Mouse (Mus musculus): Measurements from ENCODE around the gene St8sia1.

St8sia1 gene

DNA sequence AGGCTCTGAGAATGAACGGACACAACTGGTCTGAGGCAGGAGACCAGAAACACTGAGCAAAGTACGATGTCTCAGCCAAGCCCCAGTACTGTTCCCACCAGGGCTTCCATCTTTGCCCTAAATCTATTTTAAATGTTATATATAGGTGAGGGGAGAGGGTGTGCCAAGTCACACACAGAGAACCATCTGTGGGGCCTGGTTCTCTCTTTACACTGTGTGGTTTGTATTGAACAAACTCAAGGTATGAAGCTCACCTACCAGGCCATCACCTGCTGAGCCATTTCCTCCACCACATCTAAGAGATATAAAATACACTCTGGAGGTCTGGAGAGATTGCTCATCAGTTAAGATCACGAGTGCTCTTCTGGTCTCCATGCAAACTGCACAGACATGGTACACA is 38.9 kb downstream of the St8sia1 start:
- in situ Hi-C loops (cut with MboI; ENCODE audit: low pct_unique_long_range_greater_than_20kb in 1 of 2, low sequenced_read_pairs in 2 of 2, unreplicated experiment in 1 of 2), result no loop called here

DNA sequence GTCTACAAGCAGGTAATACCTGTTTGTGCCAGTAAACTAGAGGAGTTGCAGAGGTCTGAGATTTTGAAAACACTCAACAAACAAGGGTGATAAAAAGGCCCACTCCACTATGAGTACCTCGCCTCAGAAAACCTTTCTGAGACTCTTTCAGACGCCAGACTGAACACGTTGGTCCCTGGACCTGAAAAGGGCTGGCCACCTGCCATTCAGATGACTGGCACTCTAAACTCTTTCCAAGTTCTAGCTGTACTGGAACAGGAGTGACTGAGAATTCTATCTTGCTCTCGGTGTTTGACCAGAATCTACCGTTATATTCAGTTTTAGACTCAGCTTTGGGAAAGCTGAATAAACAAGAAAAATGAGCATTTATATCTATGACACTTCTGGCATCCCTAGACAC is 43.4 kb downstream of the St8sia1 start:
- in situ Hi-C loops (cut with MboI; ENCODE audit: low pct_unique_long_range_greater_than_20kb in 1 of 2, low sequenced_read_pairs in 2 of 2, unreplicated experiment in 1 of 2), result no loop called here

DNA sequence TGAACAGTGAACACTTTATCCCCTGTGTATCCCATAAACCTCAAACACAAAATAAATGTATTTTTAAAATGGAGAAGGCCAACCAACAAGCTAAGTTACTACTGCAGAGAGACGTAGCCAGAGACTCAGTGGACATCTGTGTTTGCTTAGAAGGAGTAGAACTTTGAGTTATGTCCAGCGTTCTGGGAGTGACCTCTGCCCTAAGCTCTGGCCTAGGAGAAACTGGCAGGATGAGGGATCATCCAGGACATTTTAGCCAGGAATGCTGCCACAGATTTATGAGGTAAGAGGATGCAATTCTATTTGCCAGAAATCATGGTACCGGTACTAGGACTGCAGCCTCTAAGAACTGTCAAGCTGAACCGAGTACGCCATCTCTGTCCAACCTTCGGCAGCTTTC is 45.6 kb downstream of the St8sia1 start:
- in situ Hi-C loops (cut with MboI; ENCODE audit: low pct_unique_long_range_greater_than_20kb in 1 of 2, low sequenced_read_pairs in 2 of 2, unreplicated experiment in 1 of 2), result no loop called here

DNA sequence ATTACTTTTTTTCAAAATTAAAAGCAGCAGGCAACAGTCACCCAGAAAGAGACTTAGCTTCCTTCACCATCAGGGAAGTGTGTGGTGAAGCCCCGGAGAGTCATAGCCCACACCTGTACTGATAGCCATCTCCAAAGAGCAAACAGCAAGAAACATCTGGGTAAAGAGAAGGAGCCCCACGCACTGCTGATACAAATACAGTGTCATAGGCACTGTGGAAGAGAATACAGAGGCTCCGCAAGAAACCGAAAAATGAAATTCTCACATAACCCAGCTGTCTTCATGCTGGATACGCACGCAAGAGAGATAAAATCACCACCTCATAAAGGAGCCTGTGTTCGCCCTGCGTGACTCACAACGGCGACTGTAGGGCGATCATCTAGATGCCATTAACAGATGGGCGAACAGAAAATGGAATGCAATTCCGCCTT is 46.8 kb downstream of the St8sia1 start:
- in situ Hi-C loops (cut with MboI; ENCODE audit: low pct_unique_long_range_greater_than_20kb in 1 of 2, low sequenced_read_pairs in 2 of 2, unreplicated experiment in 1 of 2), result no loop called here

DNA sequence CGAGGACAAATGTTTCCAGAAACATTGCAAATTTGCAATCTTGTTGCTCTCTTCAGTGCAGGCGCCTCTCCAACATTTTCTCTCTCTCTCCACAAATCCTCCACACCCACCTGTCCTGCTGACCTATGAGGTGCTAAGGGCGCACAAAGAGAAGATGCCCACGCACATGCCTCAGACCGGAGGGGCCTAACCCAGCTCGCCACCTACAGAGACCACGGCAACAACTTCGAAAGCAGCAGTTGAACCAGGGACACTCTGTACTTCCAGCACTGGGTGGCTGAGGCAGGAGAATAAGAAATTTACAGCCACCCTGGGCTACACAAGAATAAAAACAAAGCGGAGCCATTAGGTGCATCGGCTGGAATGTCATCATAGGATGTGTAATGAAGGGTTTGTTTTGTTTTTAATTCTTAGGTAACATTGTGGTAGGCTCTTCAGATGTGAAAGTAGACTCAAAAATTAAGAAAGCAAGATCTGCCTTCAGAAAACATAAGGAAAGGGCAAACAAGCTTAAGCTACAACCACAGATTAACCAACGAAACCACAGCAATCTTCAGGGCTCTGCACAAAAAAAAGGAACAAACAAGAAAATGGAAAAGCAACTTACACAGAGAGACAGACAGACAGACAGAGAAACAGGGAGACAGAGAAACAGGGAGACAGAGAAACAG is 47.8 kb downstream of the St8sia1 start:
- in situ Hi-C loops (cut with MboI; ENCODE audit: low pct_unique_long_range_greater_than_20kb in 1 of 2, low sequenced_read_pairs in 2 of 2, unreplicated experiment in 1 of 2), result no loop called here

DNA sequence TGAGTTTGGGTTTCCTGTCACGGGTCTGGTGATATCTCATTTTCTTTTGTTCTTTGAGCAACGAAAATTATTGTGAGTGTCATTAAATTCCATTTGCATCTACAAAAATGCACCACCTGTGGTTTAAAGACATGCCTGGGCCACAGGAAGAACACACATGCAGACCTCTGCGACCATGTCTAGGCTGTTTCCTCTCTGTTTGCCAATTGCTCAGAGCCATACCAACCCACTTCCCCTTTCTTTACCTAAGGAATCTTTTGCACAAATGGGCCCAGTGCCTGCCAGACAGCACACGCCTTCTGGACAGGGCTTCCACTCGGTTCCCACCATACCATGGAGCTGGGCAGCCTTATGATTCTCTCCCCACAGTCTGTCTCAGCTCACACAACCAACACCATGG is 48.8 kb downstream of the St8sia1 start:
- in situ Hi-C loops (cut with MboI; ENCODE audit: low pct_unique_long_range_greater_than_20kb in 1 of 2, low sequenced_read_pairs in 2 of 2, unreplicated experiment in 1 of 2), result no loop called here

DNA sequence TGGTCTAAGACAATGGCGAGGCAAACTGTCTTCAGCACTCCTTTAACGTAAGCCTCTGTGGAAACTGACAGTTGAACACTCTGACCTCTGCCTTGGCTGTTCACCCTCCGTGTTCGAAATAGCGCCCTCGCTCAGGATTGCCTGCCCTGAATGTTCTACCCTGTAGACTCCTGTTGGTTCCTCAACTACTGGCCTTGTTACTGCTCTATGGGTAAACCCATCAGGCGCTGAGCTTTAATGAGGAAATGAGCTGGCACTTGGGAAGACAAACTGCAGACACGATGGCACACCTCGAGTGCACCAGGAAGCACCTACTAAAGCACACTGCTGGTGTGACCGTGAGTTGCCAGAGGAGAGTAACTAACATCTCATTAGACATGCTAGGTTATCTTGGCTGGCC is 49.6 kb downstream of the St8sia1 start:
- in situ Hi-C loops (cut with MboI; ENCODE audit: low pct_unique_long_range_greater_than_20kb in 1 of 2, low sequenced_read_pairs in 2 of 2, unreplicated experiment in 1 of 2), result no loop called here

DNA sequence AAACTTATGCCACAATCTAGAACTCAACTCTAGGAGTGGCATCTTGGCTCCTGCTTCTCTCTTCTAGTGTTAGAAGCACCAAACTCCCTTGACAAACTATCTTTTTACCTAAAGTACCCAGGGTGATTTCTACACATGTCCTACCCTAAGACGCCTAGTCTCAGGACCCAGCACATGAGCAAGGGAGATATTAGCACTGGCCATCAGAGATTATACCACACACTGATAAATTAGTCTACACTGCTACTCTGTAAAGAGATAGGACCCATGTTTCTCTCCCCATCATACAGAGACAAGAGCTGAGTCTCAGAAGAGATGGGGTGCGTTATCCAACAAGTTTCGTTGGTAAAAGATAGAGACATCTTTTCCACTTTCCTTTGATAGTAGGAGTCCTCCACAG is 53.0 kb downstream of the St8sia1 start:
- in situ Hi-C loops (cut with MboI; ENCODE audit: low pct_unique_long_range_greater_than_20kb in 1 of 2, low sequenced_read_pairs in 2 of 2, unreplicated experiment in 1 of 2), result no loop called here

DNA sequence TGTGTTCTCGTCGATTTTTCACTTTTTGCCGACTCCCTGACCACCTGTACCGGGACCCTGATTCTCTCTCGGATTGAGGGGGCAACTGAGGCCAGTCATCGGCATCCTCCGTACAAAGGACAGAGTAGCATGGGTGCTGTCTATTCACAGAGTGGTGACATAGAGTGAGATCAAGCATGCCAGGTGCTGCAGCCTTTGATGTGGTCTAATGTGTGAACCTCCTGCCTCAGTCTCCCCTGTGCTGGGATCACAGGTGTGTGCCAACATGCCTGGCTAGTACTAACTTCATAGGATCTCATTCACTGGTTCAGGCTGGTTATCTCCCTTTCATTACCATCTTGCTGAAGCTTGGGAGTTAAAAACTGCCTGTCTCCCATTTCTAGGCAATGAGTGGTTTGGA is 53.5 kb downstream of the St8sia1 start:
- in situ Hi-C loops (cut with MboI; ENCODE audit: low pct_unique_long_range_greater_than_20kb in 1 of 2, low sequenced_read_pairs in 2 of 2, unreplicated experiment in 1 of 2), result no loop called here

DNA sequence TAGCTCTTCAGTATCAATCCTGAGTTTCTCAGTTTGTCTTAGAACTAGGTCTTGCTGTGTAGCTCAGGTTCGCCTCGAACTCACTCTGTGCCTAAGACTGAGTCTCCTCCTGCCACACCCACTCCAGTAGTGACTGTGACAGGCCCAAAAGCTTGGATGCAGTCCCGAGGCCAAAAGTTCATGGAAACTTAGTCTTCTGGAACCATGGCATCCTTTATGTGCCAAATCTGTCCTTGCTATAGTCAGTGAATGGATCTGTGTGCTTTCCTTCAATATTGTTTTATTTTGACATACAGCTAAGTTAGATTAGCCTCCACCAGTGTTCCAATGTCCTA is 54.5 kb downstream of the St8sia1 start:
- in situ Hi-C loops (cut with MboI; ENCODE audit: low pct_unique_long_range_greater_than_20kb in 1 of 2, low sequenced_read_pairs in 2 of 2, unreplicated experiment in 1 of 2), result no loop called here

DNA sequence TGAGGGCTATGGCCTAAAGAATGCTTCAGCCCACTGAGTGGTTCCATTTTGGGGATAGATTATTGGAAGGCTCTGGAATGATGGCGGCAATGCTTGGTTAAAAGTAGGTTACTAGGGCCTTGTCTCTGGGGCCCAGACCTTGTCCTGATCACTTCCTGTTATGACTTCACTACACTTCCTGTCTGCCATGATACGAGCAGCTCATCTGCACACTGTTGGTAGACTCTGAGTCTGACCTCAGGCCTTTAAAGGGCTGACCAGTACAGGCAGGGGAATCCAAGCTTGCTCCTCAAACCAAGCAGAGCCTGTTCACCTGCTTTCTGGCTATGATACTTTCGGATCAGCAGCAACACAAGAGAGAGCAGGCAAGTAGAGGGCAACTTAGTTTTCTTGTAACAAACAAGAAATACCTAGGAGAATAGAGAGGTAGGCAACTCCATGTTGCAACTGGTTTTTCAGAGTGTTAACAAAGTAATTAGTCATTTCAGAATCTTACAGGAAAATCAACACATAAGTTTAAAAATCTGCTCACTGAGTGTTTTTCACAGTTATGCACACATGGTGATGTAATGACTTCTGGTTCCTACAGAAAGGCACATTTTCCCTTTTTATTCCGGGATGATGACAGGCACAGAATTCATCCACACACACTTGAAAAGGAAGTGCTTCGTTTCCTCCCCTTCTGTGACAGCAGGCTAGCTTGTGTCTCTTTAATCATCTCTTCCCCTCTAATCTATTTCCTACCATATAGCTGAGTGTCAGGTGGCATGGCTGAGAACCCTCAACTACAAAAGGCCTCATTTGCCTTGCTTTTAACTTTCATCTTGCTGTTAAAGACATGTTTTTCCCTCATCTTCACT is 55.1 kb downstream of the St8sia1 start:
- in situ Hi-C loops (cut with MboI; ENCODE audit: low pct_unique_long_range_greater_than_20kb in 1 of 2, low sequenced_read_pairs in 2 of 2, unreplicated experiment in 1 of 2), result no loop called here

DNA sequence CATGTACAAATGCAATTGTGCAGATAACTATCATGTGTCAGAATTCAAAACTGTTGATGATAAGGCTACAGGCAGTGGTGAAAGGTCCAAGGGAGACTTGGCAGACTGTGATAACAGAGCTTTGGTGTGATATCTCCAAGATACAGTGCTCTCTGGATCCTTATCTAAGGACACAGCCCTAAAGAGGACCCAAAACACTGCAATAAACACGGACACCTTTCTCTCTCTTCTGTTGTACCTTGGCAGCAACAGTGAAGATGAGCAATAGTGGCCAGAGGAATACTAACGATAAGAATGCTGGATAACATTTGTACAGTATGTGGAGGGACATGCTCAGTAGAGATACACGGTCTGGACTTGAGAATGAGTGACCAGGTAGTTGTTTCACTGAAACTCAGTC is 55.8 kb downstream of the St8sia1 start:
- in situ Hi-C loops (cut with MboI; ENCODE audit: low pct_unique_long_range_greater_than_20kb in 1 of 2, low sequenced_read_pairs in 2 of 2, unreplicated experiment in 1 of 2), result no loop called here

DNA sequence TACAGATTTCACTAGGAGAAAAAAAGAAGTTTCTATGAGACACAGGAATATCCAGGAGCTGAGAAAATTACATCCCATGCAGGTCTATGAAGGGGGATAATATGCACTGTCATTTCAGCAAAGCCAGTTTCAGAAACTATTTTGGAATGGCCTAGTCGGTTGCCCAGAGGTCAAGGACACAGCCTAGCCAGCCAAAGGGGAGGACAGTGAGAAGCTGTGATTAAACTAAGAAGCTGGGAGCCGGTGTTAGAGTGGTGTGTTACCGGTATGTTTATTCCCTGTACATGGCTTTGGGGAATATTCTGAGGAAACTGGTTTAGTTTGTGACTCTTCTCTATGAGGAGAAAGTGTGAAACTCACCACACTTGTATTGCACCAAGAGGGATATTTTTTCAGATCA is 68.9 kb downstream of the St8sia1 start:
- in situ Hi-C loops (cut with MboI; ENCODE audit: low pct_unique_long_range_greater_than_20kb in 1 of 2, low sequenced_read_pairs in 2 of 2, unreplicated experiment in 1 of 2), result no loop called here

DNA sequence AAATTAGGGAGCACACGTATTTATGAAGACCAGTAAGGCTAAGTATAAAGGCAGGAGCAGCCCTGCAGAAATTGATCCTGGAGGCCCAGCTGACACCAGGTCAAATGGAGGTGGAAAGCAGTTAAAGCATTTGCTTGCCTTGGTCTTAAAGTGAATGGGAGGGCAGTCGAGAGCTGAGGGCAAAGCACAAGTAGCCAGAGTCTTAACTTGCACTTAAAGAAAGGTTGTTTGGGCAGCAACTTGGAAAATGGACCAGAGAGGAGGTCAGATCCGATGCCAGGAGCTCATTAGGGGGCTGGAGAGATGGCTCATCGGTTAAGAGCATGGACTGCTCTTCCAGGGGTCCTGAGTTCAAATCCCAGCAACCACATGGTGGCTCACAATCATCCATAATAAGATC is 70.5 kb downstream of the St8sia1 start:
- in situ Hi-C loops (cut with MboI; ENCODE audit: low pct_unique_long_range_greater_than_20kb in 1 of 2, low sequenced_read_pairs in 2 of 2, unreplicated experiment in 1 of 2), result no loop called here

DNA sequence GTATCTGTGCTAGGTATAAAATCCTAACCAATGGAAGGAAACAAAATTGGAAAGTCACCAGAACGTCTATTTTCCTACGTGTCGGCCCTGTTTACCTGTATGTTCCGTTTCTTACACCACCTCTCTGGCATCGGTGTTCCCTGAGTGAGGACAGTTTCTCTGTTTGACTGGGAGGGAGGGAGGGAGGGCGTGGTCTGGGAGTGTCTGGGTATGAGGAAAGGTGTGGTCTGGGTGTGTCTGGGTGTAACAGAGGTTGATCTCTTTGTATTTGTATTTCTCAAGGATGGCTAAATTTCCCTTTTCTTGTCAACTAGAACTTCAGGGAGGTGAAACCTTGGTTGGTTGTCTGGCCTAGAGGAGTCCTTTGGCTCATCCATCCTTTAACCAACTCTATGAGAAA is 73.9 kb downstream of the St8sia1 start:
- in situ Hi-C loops (cut with MboI; ENCODE audit: low pct_unique_long_range_greater_than_20kb in 1 of 2, low sequenced_read_pairs in 2 of 2, unreplicated experiment in 1 of 2), result no loop called here

DNA sequence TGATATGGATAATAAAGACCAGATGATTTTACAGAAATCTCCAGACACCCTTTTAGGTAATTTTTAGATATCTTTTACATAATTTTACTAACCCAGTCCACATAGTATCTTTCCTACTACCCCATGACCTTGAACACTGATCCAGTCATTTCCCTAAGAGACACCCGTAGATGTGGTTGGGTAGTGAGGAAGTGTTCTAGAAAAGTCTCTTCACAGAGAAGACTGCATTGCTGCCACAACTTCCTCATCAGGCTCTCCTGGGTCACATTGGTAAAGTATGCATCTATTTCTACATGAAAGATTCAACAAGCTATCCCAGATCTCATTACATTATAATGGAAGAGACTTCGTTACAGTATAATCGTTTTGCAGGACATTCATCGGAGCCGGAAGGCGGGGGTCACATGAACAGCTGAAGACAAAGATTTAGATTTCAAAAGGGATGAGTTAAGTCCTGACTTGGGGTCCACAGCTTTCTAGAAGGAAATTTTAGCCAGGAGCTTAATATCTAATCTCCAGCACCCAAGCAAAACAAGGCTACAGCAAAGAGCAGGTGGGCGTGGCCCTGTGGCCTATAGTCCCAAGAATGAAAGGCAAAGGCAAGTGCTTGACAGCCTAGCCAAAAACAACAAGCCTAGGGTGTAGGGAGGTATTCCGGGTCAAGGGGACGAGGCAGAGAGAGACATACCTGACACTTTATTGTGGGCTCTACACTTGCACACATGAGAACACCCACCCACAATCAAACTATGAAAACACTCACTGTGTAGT is 75.1 kb downstream of the St8sia1 start:
- in situ Hi-C loops (cut with MboI; ENCODE audit: low pct_unique_long_range_greater_than_20kb in 1 of 2, low sequenced_read_pairs in 2 of 2, unreplicated experiment in 1 of 2), result no loop called here

DNA sequence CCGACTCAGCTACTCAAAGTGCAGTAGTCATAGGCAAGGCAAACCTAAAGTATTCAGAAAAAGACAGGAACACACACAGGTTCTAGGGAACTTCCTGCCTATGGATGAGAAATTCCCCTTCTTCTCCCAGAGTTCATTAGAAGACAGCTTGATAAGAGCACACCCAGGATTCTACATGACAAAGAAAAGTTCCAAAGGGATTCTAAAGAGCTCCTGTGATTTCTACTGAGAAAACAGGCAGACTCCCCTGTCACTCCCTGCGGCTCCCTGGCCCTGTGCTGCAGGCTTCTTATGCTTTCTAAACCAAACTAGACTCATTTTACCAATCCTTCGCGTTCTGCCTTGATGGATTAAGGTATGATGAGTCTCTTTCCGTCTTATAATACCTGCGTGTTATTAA is 75.9 kb downstream of the St8sia1 start:
- in situ Hi-C loops (cut with MboI; ENCODE audit: low pct_unique_long_range_greater_than_20kb in 1 of 2, low sequenced_read_pairs in 2 of 2, unreplicated experiment in 1 of 2), result no loop called here

DNA sequence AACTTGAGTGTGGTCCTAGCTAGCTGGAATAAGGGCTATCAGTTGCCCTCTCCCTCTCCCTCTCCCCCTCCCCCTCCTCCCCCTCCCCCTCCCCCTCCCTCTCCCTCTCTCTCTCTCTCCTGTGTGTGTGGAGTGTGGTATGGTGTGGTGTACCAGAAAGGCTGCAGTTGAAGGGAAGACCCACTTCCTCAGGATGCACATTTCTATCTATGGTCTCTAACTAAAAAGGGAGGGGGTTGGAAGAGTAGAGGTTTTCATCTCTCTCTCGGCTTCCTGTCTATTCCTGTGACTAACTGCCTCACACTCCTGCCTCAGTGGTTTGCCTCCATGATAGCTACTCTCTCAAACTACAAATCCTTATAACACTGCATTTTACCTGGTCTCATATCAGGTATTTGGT is 76.9 kb downstream of the St8sia1 start:
- in situ Hi-C loops (cut with MboI; ENCODE audit: low pct_unique_long_range_greater_than_20kb in 1 of 2, low sequenced_read_pairs in 2 of 2, unreplicated experiment in 1 of 2), result no loop called here

DNA sequence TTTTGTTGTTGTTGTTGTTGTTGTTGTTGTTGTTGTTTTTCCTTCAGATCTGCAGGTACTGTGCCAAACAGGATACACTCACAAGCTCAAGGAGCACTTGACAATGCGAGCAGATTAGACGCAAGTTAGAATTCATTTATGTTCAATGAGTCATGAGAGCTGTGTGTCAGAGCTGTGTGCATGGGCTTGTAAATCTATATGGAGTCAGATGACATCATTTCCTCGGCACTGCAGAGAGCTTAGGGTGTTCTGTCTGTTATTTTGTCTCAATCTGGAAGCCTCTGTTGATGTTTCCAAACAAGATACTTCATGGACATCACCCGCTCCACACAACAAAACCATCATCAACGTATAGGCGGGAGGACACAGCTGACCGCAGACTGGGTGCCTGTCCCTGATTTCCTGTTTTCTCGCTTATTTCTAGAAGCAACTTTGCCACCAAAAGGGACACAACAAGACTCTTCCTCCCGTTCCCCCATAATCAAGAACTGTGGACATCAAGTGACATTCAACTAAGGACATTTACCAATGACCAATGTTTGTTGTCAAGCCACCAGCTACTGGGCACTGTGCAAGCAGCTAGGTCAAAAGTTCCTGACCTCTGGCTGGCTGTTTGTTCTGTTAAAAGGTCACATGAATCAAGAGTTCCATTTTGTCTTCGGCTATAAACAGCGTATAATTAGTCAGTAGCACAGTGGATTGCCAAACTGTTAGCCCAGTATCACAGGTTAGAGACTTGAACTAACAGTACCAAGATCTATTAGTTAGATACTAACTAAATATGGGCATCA is 78.7 kb downstream of the St8sia1 start:
- in situ Hi-C loops (cut with MboI; ENCODE audit: low pct_unique_long_range_greater_than_20kb in 1 of 2, low sequenced_read_pairs in 2 of 2, unreplicated experiment in 1 of 2), result no loop called here

Measured in mouse embryonic stem cell (cell line).